Mouse (Mus musculus): ENCODE data around the gene Prr12. TPM values are rescaled to one million over a fixed set of nuclear protein-coding genes. Genes with fewer than 3 reads are reported as not detected.

Prr12 gene
- total RNA-seq, 1 experiment from 2014 or later = 78.5 TPM

GRCm38 (mm10) chr7:45077829-45078228 lies 25.1 kb upstream of the Prr12 start:
- DNase-seq = no peak

GRCm38 (mm10) chr7:45077322-45077721 lies 24.6 kb upstream of the Prr12 start:
- no peak for DNase-seq

GRCm38 (mm10) chr7:45076501-45076900 lies 23.8 kb upstream of the Prr12 start:
- DNase-seq = no peak

- peak; percentile 56 for DNase-seq
These were observed 22.7 kb upstream of the Prr12 start for GRCm38 (mm10) chr7:45075405-45075804.

GRCm38 (mm10) chr7:45073949-45074348 lies 21.3 kb upstream of the Prr12 start:
- DNase-seq = no peak

- DNase-seq = no peak
These were observed 20.6 kb upstream of the Prr12 start for GRCm38 (mm10) chr7:45073171-45073707.

- no peak for DNase-seq
These were observed 19.5 kb upstream of the Prr12 start for GRCm38 (mm10) chr7:45072230-45072629.

- no peak for DNase-seq
These were observed 17.0 kb upstream of the Prr12 start for GRCm38 (mm10) chr7:45069671-45070070.

- peak; percentile 57 for DNase-seq
These were observed 15.3 kb upstream of the Prr12 start for GRCm38 (mm10) chr7:45068000-45068318.

- DNase-seq = no peak
These were observed 14.7 kb upstream of the Prr12 start for GRCm38 (mm10) chr7:45067190-45067999.

GRCm38 (mm10) chr7:45062239-45062835 lies 9.7 kb upstream of the Prr12 start, which contains the start of the genes Nosip and Prrg2:
TSS of gene Nosip (plus strand) at chr7:45062429.
TSS of gene Prrg2 (minus strand) at chr7:45062677.
- DNase-seq = peak; percentile 88

GRCm38 (mm10) chr7:45061532-45062075 lies 8.9 kb upstream of the Prr12 start:
- DNase-seq = peak; percentile 21

- DNase-seq = no peak
These were observed 8.0 kb upstream of the Prr12 start for GRCm38 (mm10) chr7:45060632-45061122.

GRCm38 (mm10) chr7:45058607-45059571 lies 6.2 kb upstream of the Prr12 start:
- no peak for DNase-seq

- no peak for DNase-seq
These were observed 4.3 kb upstream of the Prr12 start for GRCm38 (mm10) chr7:45056972-45057348.

- no peak for DNase-seq
These were observed 3.8 kb upstream of the Prr12 start for GRCm38 (mm10) chr7:45056329-45056971.

GRCm38 (mm10) chr7:45053931-45054510 lies 1.3 kb upstream of the Prr12 start:
- DNase-seq = peak; percentile 90

- peak; percentile 79 for DNase-seq
These were observed 643 bp upstream of the Prr12 start for GRCm38 (mm10) chr7:45053117-45053930.

- no peak for DNase-seq
These were observed 360 bp downstream of the Prr12 start for GRCm38 (mm10) chr7:45052181-45052861.

Data from adrenal gland, postnatal 25 days (tissue).